Mouse (Mus musculus): ENCODE measurements around the gene Fgb.
A peak's percentile ranks its signal among the peaks of the same experiment; 100 is the strongest.

GRCm38 (mm10) chr3:83002191-83002590, 47.5 kb downstream of the Fgb start:
- TF ChIP-seq CTCF (IDR thresholded peaks at IDR 0.05; ENCODE audit: low read depth, low read length) (peak; percentile 39), GATA1 (IDR thresholded peaks at IDR 0.05; ENCODE audit: borderline replicate concordance, low read length) (no peak), TAL1 (conservative IDR thresholded peaks at IDR 0.05; ENCODE audit: low read depth, low read length) (no peak)

All from G1E (cell line).